Mouse (Mus musculus): ENCODE measurements around the gene Trappc6a.

- TF ChIP-seq EP300 (IDR thresholded peaks at IDR 0.05; ENCODE audit: insufficient read depth, low read depth, low read length) (no peak), CTCF (IDR thresholded peaks at IDR 0.05) (no peak)
These were observed 48.9 kb downstream of the Trappc6a start for GRCm38 (mm10) chr7:19557086-19557485.

All from heart, adult 2 months (tissue).